Mouse (Mus musculus) CD4-positive helper T cell, adult 2 months (primary cell): Measurements from ENCODE around the gene Ptprd.

Experiments used
- DNase-seq: peaks from one replicate; pipeline ENCODE4 v3.0.0-alpha.2; 2012; ENCODE audit warnings: low read depth, missing footprints, low spot score

Gene Ptprd

GRCm38 (mm10) chr4:76405862-76406454, 1805.8 kb downstream of the Ptprd start:
- no peak for DNase-seq

- DNase-seq, result no peak
These were observed 1808.5 kb downstream of the Ptprd start for GRCm38 (mm10) chr4:76403219-76403618.

- no peak for DNase-seq
These were observed 1823.9 kb downstream of the Ptprd start for GRCm38 (mm10) chr4:76387887-76388286.

- no peak for DNase-seq
These were observed 1824.6 kb downstream of the Ptprd start for GRCm38 (mm10) chr4:76386978-76387824.

- DNase-seq, result no peak
These were observed 1825.9 kb downstream of the Ptprd start for GRCm38 (mm10) chr4:76385818-76386217.

GRCm38 (mm10) chr4:76380312-76380917, 1831.3 kb downstream of the Ptprd start:
- no peak for DNase-seq

GRCm38 (mm10) chr4:76370041-76370880, 1841.5 kb downstream of the Ptprd start:
- DNase-seq, result no peak

GRCm38 (mm10) chr4:76369101-76369500, 1842.7 kb downstream of the Ptprd start:
- DNase-seq, result no peak

- no peak for DNase-seq
These were observed 1843.5 kb downstream of the Ptprd start for GRCm38 (mm10) chr4:76368291-76368690.

- no peak for DNase-seq
These were observed 1844.5 kb downstream of the Ptprd start for GRCm38 (mm10) chr4:76367285-76367684.

- DNase-seq, result no peak
These were observed 1845.9 kb downstream of the Ptprd start for GRCm38 (mm10) chr4:76365871-76366270.

GRCm38 (mm10) chr4:76361546-76361945, 1850.2 kb downstream of the Ptprd start:
- no peak for DNase-seq

GRCm38 (mm10) chr4:76354167-76354566, 1857.6 kb downstream of the Ptprd start:
- DNase-seq, result no peak

GRCm38 (mm10) chr4:76352468-76352867, 1859.3 kb downstream of the Ptprd start:
- no peak for DNase-seq

- DNase-seq, result no peak
These were observed 1860.4 kb downstream of the Ptprd start for GRCm38 (mm10) chr4:76351201-76351979.

- no peak for DNase-seq
These were observed 1861.4 kb downstream of the Ptprd start for GRCm38 (mm10) chr4:76350241-76350962.

GRCm38 (mm10) chr4:76344059-76344458, 1867.7 kb downstream of the Ptprd start:
- no peak for DNase-seq

GRCm38 (mm10) chr4:76337926-76338325, 1873.8 kb downstream of the Ptprd start:
- no peak for DNase-seq

GRCm38 (mm10) chr4:76327346-76327745, 1884.4 kb downstream of the Ptprd start:
- DNase-seq, result no peak

- no peak for DNase-seq
These were observed 1886.1 kb downstream of the Ptprd start for GRCm38 (mm10) chr4:76325646-76326045.
